ENCODE assay signal across 10 mouse cellular contexts in the genomic region with DNA sequence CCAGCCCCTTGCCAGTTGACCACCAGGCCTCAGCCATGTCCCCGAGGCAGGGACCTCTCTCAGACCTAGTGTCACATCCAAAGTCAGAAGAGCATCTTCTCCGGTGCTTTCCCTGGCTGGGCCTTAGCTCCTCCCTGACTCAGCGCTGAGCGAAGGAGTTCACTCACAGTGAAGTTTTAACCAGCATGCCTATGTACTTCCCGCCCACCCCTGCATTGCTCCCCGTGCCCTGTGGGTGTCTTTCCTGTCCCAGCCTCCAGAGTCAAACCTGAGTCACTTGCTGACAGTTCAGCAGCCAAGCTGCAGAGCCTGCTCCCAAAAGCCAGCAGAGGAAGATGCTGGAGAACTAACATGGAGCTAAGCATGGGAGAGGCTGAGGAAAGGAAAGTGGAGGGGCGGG. TPM values are rescaled to one million over a fixed set of nuclear protein-coding genes. Genes with fewer than 3 reads are reported as not detected.
"Had no signal": no experiment of that assay in that cellular context is flagged by ENCODE, and none has a peak within 500 bp of the region (broad histone marks: within the 10 kb centered on the region; RNA-seq: fewer than 3 reads in every experiment).

No protein-coding gene starts in this region.

- ATAC-seq: liver, postnatal 0 days; lung, postnatal 0 days had no signal

- DNase-seq: liver, postnatal 0 days; lung, adult 2 months; lung, postnatal 14 days; lung, postnatal 36 days; right cerebral cortex, postnatal 25 days; thymus, adult 2 months; thymus, postnatal 25 days; thymus, postnatal 4 days had no signal

RNA-seq across cellular contexts. Expression of a gene that starts 55.6 kb away (rescaled TPM):
- total RNA-seq: neutrophil, adult 5-6 weeks had no signal
